Mouse (Mus musculus): ENCODE data around the gene Selenoo. TPM values are rescaled to one million over a fixed set of nuclear protein-coding genes. Genes with fewer than 3 reads are reported as not detected.

Selenoo gene
- polyA plus RNA-seq, 1 experiment from 2014 or later: 7.1 TPM

GRCm38 (mm10) chr15:89128382-89129350 is 39.8 kb downstream of the Selenoo start, which contains the start of gene Hdac10:
Gene Hdac10, minus strand, starts transcription at chr15:89128700.
- H3K4me2 ChIP-seq: peak within 1 kb of the TSS; percentile 90
- DNase-seq (peak; percentile 74), ATAC-seq (ENCODE audit: low read depth) (peak; percentile 88)
- H3K36me3 ChIP-seq: peaks cover 5% of the 10 kb centered on the region; the same call in 1 of the 2 replicates
- H3K27me3 ChIP-seq: peaks cover 19% of the 10 kb centered on the region
- 4% methylated on average over 36 of the region's 36 CpGs for WGBS (ENCODE audit: insufficient replicate concordance)
- H3K4me3 ChIP-seq (replicated peaks): peak within 1 kb of the TSS; percentile 69
- peak within 1 kb of the TSS; percentile 81 for H3K27ac ChIP-seq
- H3K4me1 ChIP-seq (replicated peaks): peaks cover 31% of the 10 kb centered on the region
- H3K9ac ChIP-seq: peak within 1 kb of the TSS; percentile 80
- no peaks in the 10 kb centered on the region for H3K9me3 ChIP-seq (replicated peaks)

- Histone ChIP-seq H3K4me1 (replicated peaks) (peaks cover 22% of the 10 kb centered on the region), H3K9me3 (replicated peaks) (no peaks in the 10 kb centered on the region), H3K36me3 (peaks cover 2% of the 10 kb centered on the region; the same call in 1 of the 2 replicates), H3K4me2 (no peak overlapping the region), H3K4me3 (replicated peaks) (no peak overlapping the region), H3K9ac (no peak overlapping the region), H3K27me3 (peaks cover 28% of the 10 kb centered on the region), H3K27ac (no peak overlapping the region)
- DNase-seq (no peak), ATAC-seq (ENCODE audit: low read depth) (no peak)
Measured at GRCm38 (mm10) chr15:89130245-89130644, 41.4 kb downstream of the Selenoo start.

- 15% methylated on average over 3 of the region's 3 CpGs for WGBS (ENCODE audit: insufficient replicate concordance)
- ATAC-seq (ENCODE audit: low read depth) (no peak), DNase-seq (no peak)
- Histone ChIP-seq H3K4me2 (no peak overlapping the region), H3K9ac (no peak overlapping the region), H3K4me3 (replicated peaks) (no peak overlapping the region), H3K27ac (no peak overlapping the region), H3K27me3 (peaks cover 38% of the 10 kb centered on the region), H3K36me3 (no peaks in the 10 kb centered on the region), H3K9me3 (replicated peaks) (no peaks in the 10 kb centered on the region), H3K4me1 (replicated peaks) (peaks cover 22% of the 10 kb centered on the region)
Measured at GRCm38 (mm10) chr15:89131316-89131715, 42.4 kb downstream of the Selenoo start.

GRCm38 (mm10) chr15:89136461-89137155 is 47.7 kb downstream of the Selenoo start:
- peaks cover 77% of the 10 kb centered on the region for H3K27me3 ChIP-seq
- H3K36me3 ChIP-seq: no peaks in the 10 kb centered on the region
- WGBS (ENCODE audit: insufficient replicate concordance): 67% methylated on average over 5 of the region's 5 CpGs
- ATAC-seq (ENCODE audit: low read depth) (no peak), DNase-seq (no peak)
- H3K4me1 ChIP-seq (replicated peaks): peaks cover 12% of the 10 kb centered on the region; the same call in 1 of the 2 replicates
- no peak overlapping the region for H3K9ac ChIP-seq
- no peak overlapping the region for H3K4me2 ChIP-seq
- H3K4me3 ChIP-seq (replicated peaks): no peak overlapping the region
- no peaks in the 10 kb centered on the region for H3K9me3 ChIP-seq (replicated peaks)
- H3K27ac ChIP-seq: no peak overlapping the region

GRCm38 (mm10) chr15:89137378-89138045 is 48.6 kb downstream of the Selenoo start:
- ATAC-seq (ENCODE audit: low read depth): no peak
- no peak overlapping the region for H3K4me3 ChIP-seq (replicated peaks)
- H3K27ac ChIP-seq: no peak overlapping the region
- no peaks in the 10 kb centered on the region for H3K9me3 ChIP-seq (replicated peaks)
- no peak overlapping the region for H3K9ac ChIP-seq
- WGBS (ENCODE audit: insufficient replicate concordance): 57% methylated on average over 11 of the region's 11 CpGs
- no peak for DNase-seq
- H3K27me3 ChIP-seq: peaks cover 86% of the 10 kb centered on the region
- no peak overlapping the region for H3K4me2 ChIP-seq
- H3K36me3 ChIP-seq: no peaks in the 10 kb centered on the region
- peaks cover 12% of the 10 kb centered on the region; the same call in 1 of the 2 replicates for H3K4me1 ChIP-seq (replicated peaks)

DNA sequence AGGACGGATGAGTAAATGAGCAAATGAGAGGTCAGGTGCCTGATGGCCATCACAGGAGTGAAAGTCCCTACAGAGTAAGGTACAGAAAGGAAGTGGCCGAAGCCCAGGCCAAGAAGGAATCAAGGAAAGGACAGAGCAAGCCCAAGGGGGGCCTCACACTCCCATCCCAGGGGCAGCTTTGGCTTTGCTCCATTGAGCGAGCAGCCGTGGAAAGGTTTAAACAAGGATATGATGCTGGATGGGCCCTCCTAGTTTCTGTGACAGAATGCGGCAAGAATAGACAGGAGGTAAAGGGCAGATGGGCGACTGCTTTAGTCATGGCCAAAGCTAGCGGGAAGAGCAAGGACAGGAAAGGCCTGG is 49.1 kb downstream of the Selenoo start:
- no peak for DNase-seq
- Histone ChIP-seq H3K9ac (no peak overlapping the region), H3K9me3 (replicated peaks) (no peaks in the 10 kb centered on the region), H3K27ac (no peak overlapping the region), H3K4me3 (replicated peaks) (no peak overlapping the region), H3K36me3 (no peaks in the 10 kb centered on the region), H3K4me1 (replicated peaks) (peaks cover 12% of the 10 kb centered on the region; the same call in 1 of the 2 replicates), H3K27me3 (peaks cover 86% of the 10 kb centered on the region), H3K4me2 (no peak overlapping the region)
- no peak for ATAC-seq (ENCODE audit: low read depth)
- WGBS (ENCODE audit: insufficient replicate concordance): 57% methylated on average over 7 of the region's 7 CpGs

DNA sequence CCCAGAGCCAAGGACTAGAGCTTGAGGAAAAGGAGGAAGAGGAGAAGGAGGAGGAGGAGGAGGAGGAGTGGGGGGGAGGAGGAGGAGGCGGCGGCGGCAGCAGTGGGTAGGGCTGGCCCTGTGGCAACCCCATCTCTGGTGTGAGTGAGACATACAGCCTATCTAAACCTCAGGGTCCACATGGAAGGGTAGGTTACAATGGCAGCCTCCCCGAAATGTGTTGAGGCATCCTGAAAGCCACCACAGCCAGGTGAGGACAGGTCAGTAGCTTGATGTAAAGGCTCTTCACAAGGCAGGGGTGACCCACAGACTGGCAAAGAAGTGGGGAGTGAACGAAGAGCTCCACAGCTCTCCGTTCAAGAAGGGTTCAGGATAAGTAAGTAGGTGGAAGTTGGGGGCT is 49.6 kb downstream of the Selenoo start:
- WGBS (ENCODE audit: insufficient replicate concordance): 61% methylated on average over 6 of the region's 6 CpGs
- no peaks in the 10 kb centered on the region for H3K9me3 ChIP-seq (replicated peaks)
- H3K9ac ChIP-seq: no peak overlapping the region
- H3K4me3 ChIP-seq (replicated peaks): no peak overlapping the region
- H3K4me2 ChIP-seq: no peak overlapping the region
- ATAC-seq (ENCODE audit: low read depth): no peak
- no peaks in the 10 kb centered on the region for H3K36me3 ChIP-seq
- H3K4me1 ChIP-seq (replicated peaks): peaks cover 12% of the 10 kb centered on the region; the same call in 1 of the 2 replicates
- H3K27ac ChIP-seq: no peak overlapping the region
- DNase-seq: no peak
- peaks cover 90% of the 10 kb centered on the region for H3K27me3 ChIP-seq

DNA sequence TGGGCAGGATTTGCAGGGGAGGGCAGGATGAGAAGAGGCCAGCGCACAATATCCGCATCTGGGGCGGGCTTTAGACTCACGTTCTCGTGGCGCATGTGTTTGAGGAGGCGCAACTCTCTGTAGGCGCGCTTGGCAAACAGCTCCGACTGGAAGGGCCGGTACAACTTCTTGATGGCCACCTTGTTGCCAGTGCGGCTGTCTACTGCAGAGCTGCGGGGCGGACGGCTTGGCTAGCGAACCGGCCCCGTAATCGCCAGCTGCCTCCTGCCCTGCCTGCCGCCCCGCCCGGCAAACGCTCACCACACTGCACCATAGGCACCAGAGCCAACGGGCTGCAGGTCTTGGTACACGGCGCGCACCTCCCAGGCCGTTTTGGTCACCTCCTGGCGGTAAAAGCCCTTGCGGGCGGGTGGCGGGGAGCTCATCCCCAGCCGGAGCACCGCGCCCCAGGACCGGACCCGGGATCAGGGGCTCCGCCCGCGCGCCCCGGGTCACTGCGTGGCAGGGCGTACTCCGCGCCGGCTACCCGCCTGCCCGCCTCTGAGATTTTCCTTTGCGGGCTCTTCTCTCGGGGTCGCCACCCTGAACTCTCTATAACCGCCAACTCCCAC is 51.3 kb downstream of the Selenoo start:
- Histone ChIP-seq H3K9ac (peak overlapping the region; percentile 29; the same call in 1 of the 2 replicates), H3K36me3 (no peaks in the 10 kb centered on the region), H3K27ac (no peak overlapping the region), H3K9me3 (replicated peaks) (no peaks in the 10 kb centered on the region), H3K27me3 (peaks cover 98% of the 10 kb centered on the region), H3K4me3 (replicated peaks) (peak overlapping the region; percentile 47), H3K4me2 (peak overlapping the region; percentile 59), H3K4me1 (replicated peaks) (peaks cover 12% of the 10 kb centered on the region; the same call in 1 of the 2 replicates)
- DNase-seq: no peak
- 1% methylated on average over 53 of the region's 53 CpGs for WGBS (ENCODE audit: insufficient replicate concordance)
- 0 out of 2 replicates have a peak, but pooled peaks have one; percentile 4 for ATAC-seq (ENCODE audit: low read depth)

- H3K9ac ChIP-seq: peak within 1 kb of the TSS; percentile 29; the same call in 1 of the 2 replicates
- H3K4me1 ChIP-seq (replicated peaks): peaks cover 12% of the 10 kb centered on the region; the same call in 1 of the 2 replicates
- DNase-seq (no peak), ATAC-seq (ENCODE audit: low read depth) (0 out of 2 replicates have a peak, but pooled peaks have one; percentile 30)
- under 1% methylated on average over 21 of the region's 21 CpGs for WGBS (ENCODE audit: insufficient replicate concordance)
- no peaks in the 10 kb centered on the region for H3K9me3 ChIP-seq (replicated peaks)
- H3K27me3 ChIP-seq: peaks cover 98% of the 10 kb centered on the region
- H3K36me3 ChIP-seq: no peaks in the 10 kb centered on the region
- peak within 1 kb of the TSS; percentile 59 for H3K4me2 ChIP-seq
- H3K27ac ChIP-seq: no peak within 1 kb of the TSS
- peak within 1 kb of the TSS; percentile 47 for H3K4me3 ChIP-seq (replicated peaks)
Measured at GRCm38 (mm10) chr15:89140659-89141252, 51.9 kb downstream of the Selenoo start, which contains the start of gene Mapk12. Gene Mapk12, minus strand, starts transcription at chr15:89140703.

DNA sequence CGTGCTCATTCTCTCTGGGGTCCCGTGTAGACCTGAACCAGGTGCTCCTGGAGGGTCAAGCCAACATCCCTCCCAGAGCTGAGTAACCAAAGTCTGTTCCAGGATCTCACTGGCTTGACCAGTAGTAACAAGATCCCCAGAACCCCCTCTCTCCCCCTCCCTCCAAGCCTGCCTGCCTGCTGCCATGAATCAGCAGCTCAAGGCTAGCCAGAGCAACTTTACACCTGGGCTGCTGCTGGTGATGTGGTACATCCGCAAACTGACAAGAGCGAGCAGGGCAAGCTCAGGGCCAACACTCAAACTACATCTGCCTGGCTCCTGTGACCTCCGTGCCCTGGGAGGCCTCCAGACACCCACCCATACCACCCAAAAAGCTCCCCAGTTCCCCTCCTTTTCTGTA is 52.6 kb downstream of the Selenoo start:
- no peak for ATAC-seq (ENCODE audit: low read depth)

More for the DNA sequence above, 52.6 kb downstream of the Selenoo start:
- Histone ChIP-seq H3K4me1 (replicated peaks) (peaks cover 16% of the 10 kb centered on the region), H3K27me3 (peaks cover 98% of the 10 kb centered on the region), H3K27ac (no peak overlapping the region), H3K4me3 (replicated peaks) (no peak overlapping the region), H3K9me3 (replicated peaks) (no peaks in the 10 kb centered on the region), H3K9ac (no peak overlapping the region), H3K36me3 (no peaks in the 10 kb centered on the region), H3K4me2 (no peak overlapping the region)
- 22% methylated on average over 5 of the region's 5 CpGs for WGBS (ENCODE audit: insufficient replicate concordance)
- no peak for DNase-seq

All from liver, embryonic 13.5 days (tissue).